Mouse (Mus musculus): ENCODE results near the gene Hoxb7. TPM values are rescaled to one million over a fixed set of nuclear protein-coding genes. Genes with fewer than 3 reads are reported as not detected.

Hoxb7 gene
- total RNA-seq, 1 experiment, result 0.98 TPM

GRCm38 (mm10) chr11:96301064-96301431 is 14.6 kb downstream of the Hoxb7 start:
- no peaks in the 10 kb centered on the region for H3K9me3 ChIP-seq (ENCODE audit: control insufficient read depth, insufficient read depth, low read depth, low read length)
- TF ChIP-seq HCFC1 (IDR thresholded peaks at IDR 0.05; ENCODE audit: borderline replicate concordance, insufficient read depth, low read length) (no peak), ZC3H11A (IDR thresholded peaks at IDR 0.05; ENCODE audit: borderline replicate concordance, low read depth, low read length) (no peak), ZNF384 (IDR thresholded peaks at IDR 0.05; ENCODE audit: low read depth, low read length) (no peak)
- DNase-seq (ENCODE audit: low read depth, low spot score), result no peak
- peaks cover 0 to 3% of the 10 kb centered on the region in 2 experiments; a peak in 1 of 4 replicates for H3K4me1 ChIP-seq (ENCODE audit: control insufficient read depth in 2 of 2, insufficient read depth in 2 of 2, low read length in 2 of 2, poor library complexity in 1 of 2)
- in situ Hi-C loops (cut with MboI; ENCODE audit: low sequenced_read_pairs in 2 of 2, unreplicated experiment in 2 of 2), result loop anchor here in 1 of 2 experiments (10.0 kb wide), 1 partner anchor 254 kb away; no protein-coding TSS in a partner anchor
- peak overlapping the region in 1 of 2 experiments; percentile 35; a peak in 1 of 4 replicates for H3K4me3 ChIP-seq (ENCODE audit: insufficient read depth in 1 of 2, low read depth in 1 of 2, low read length in 2 of 2, poor library complexity in 1 of 2, severe bottlenecking in 1 of 2)
- H3K36me3 ChIP-seq (ENCODE audit: control insufficient read depth, insufficient read depth, low read length, poor library complexity, severe bottlenecking), result no peaks in the 10 kb centered on the region
- no peak overlapping the region for H3K9ac ChIP-seq (ENCODE audit: insufficient read depth, low read depth, low read length, poor library complexity, severe bottlenecking)
- H3K27ac ChIP-seq (ENCODE audit: insufficient read depth, low read depth, low read length, poor library complexity, severe bottlenecking), result no peak overlapping the region

- H3K36me3 ChIP-seq (ENCODE audit: control insufficient read depth, insufficient read depth, low read length, poor library complexity, severe bottlenecking), result no peaks in the 10 kb centered on the region
Measured at GRCm38 (mm10) chr11:96301837-96302236, 15.4 kb downstream of the Hoxb7 start.

GRCm38 (mm10) chr11:96302381-96303150 is 16.1 kb downstream of the Hoxb7 start:
- in situ Hi-C loops (cut with MboI; ENCODE audit: low sequenced_read_pairs in 2 of 2, unreplicated experiment in 2 of 2), result loop anchor here in 1 of 2 experiments (10.0 kb wide), 1 partner anchor 252 kb away; no protein-coding TSS in a partner anchor
- H3K9me3 ChIP-seq (ENCODE audit: control insufficient read depth, insufficient read depth, low read depth, low read length), result no peaks in the 10 kb centered on the region
- H3K9ac ChIP-seq (ENCODE audit: insufficient read depth, low read depth, low read length, poor library complexity, severe bottlenecking), result no peak overlapping the region
- H3K4me1 ChIP-seq (ENCODE audit: control insufficient read depth in 2 of 2, insufficient read depth in 2 of 2, low read length in 2 of 2, poor library complexity in 1 of 2), result peaks cover 0 to 3% of the 10 kb centered on the region in 2 experiments; a peak in 1 of 4 replicates
- H3K27ac ChIP-seq (ENCODE audit: insufficient read depth, low read depth, low read length, poor library complexity, severe bottlenecking), result no peak overlapping the region
- no peak for DNase-seq (ENCODE audit: low read depth, low spot score)
- TF ChIP-seq HCFC1 (IDR thresholded peaks at IDR 0.05; ENCODE audit: borderline replicate concordance, insufficient read depth, low read length) (no peak), CHD2 (IDR thresholded peaks at IDR 0.05; ENCODE audit: low read depth, low read length) (no peak), ZC3H11A (IDR thresholded peaks at IDR 0.05; ENCODE audit: borderline replicate concordance, low read depth, low read length) (no peak), ZNF384 (IDR thresholded peaks at IDR 0.05; ENCODE audit: low read depth, low read length) (no peak), MAFK (IDR thresholded peaks at IDR 0.05; ENCODE audit: insufficient read depth, low read depth, low read length) (no peak)
- H3K36me3 ChIP-seq (ENCODE audit: control insufficient read depth, insufficient read depth, low read length, poor library complexity, severe bottlenecking), result no peaks in the 10 kb centered on the region
- no peak overlapping the region for H3K4me3 ChIP-seq (ENCODE audit: insufficient read depth in 1 of 2, low read depth in 1 of 2, low read length in 2 of 2, poor library complexity in 1 of 2, severe bottlenecking in 1 of 2)

More at GRCm38 (mm10) chr11:96301837-96302236, 15.4 kb downstream of the Hoxb7 start:
- DNase-seq (ENCODE audit: low read depth, low spot score), result no peak
- H3K4me1 ChIP-seq (ENCODE audit: control insufficient read depth in 2 of 2, insufficient read depth in 2 of 2, low read length in 2 of 2, poor library complexity in 1 of 2), result peaks cover 0 to 3% of the 10 kb centered on the region in 2 experiments; a peak in 1 of 4 replicates
- no peak for TF ChIP-seq ZC3H11A (IDR thresholded peaks at IDR 0.05; ENCODE audit: borderline replicate concordance, low read depth, low read length)
- TF ChIP-seq ZNF384 (IDR thresholded peaks at IDR 0.05; ENCODE audit: low read depth, low read length), result no peak
- TF ChIP-seq MAFK (IDR thresholded peaks at IDR 0.05; ENCODE audit: insufficient read depth, low read depth, low read length), result no peak
- no peak for TF ChIP-seq CHD2 (IDR thresholded peaks at IDR 0.05; ENCODE audit: low read depth, low read length)
- TF ChIP-seq HCFC1 (IDR thresholded peaks at IDR 0.05; ENCODE audit: borderline replicate concordance, insufficient read depth, low read length), result no peak
- in situ Hi-C loops (cut with MboI; ENCODE audit: low sequenced_read_pairs in 2 of 2, unreplicated experiment in 2 of 2), result loop anchor here in 1 of 2 experiments (10.0 kb wide), 1 partner anchor 253 kb away; no protein-coding TSS in a partner anchor
- H3K27ac ChIP-seq (ENCODE audit: insufficient read depth, low read depth, low read length, poor library complexity, severe bottlenecking), result no peak overlapping the region
- no peak overlapping the region for H3K9ac ChIP-seq (ENCODE audit: insufficient read depth, low read depth, low read length, poor library complexity, severe bottlenecking)
- H3K9me3 ChIP-seq (ENCODE audit: control insufficient read depth, insufficient read depth, low read depth, low read length), result no peaks in the 10 kb centered on the region
- H3K4me3 ChIP-seq (ENCODE audit: insufficient read depth in 1 of 2, low read depth in 1 of 2, low read length in 2 of 2, poor library complexity in 1 of 2, severe bottlenecking in 1 of 2), result no peak overlapping the region

GRCm38 (mm10) chr11:96303151-96304099 is 17.0 kb downstream of the Hoxb7 start, which contains the start of gene Hoxb5:
Hoxb5 (plus strand) TSS chr11:96303336.
- no peak for DNase-seq (ENCODE audit: low read depth, low spot score)
- no peak within 1 kb of the TSS for H3K9ac ChIP-seq (ENCODE audit: insufficient read depth, low read depth, low read length, poor library complexity, severe bottlenecking)
- no peaks in the 10 kb centered on the region for H3K36me3 ChIP-seq (ENCODE audit: control insufficient read depth, insufficient read depth, low read length, poor library complexity, severe bottlenecking)
- H3K4me3 ChIP-seq (ENCODE audit: insufficient read depth in 1 of 2, low read depth in 1 of 2, low read length in 2 of 2, poor library complexity in 1 of 2, severe bottlenecking in 1 of 2), result peak within 1 kb of the TSS; percentile 1 to 13; a peak in 1 of 4 replicates
- no peak within 1 kb of the TSS for H3K27ac ChIP-seq (ENCODE audit: insufficient read depth, low read depth, low read length, poor library complexity, severe bottlenecking)
- in situ Hi-C loops (cut with MboI; ENCODE audit: low sequenced_read_pairs in 2 of 2, unreplicated experiment in 2 of 2), result loop anchor here in 1 of 2 experiments (10.0 kb wide), 1 partner anchor 251 kb away; no protein-coding TSS in a partner anchor
- no peaks in the 10 kb centered on the region for H3K9me3 ChIP-seq (ENCODE audit: control insufficient read depth, insufficient read depth, low read depth, low read length)
- H3K4me1 ChIP-seq (ENCODE audit: control insufficient read depth in 2 of 2, insufficient read depth in 2 of 2, low read length in 2 of 2, poor library complexity in 1 of 2), result peaks cover 0 to 3% of the 10 kb centered on the region in 2 experiments; a peak in 1 of 4 replicates
- no peak for TF ChIP-seq HCFC1 (IDR thresholded peaks at IDR 0.05; ENCODE audit: borderline replicate concordance, insufficient read depth, low read length)
- no peak for TF ChIP-seq ZNF384 (IDR thresholded peaks at IDR 0.05; ENCODE audit: low read depth, low read length)
